Mouse (Mus musculus): ENCODE measurements around the gene Mdm2. TPM values are rescaled to one million over a fixed set of nuclear protein-coding genes. Genes with fewer than 3 reads are reported as not detected.

Gene Mdm2
- polyA plus RNA-seq, 2 experiments, result 32.9 to 59.9 TPM

DNA sequence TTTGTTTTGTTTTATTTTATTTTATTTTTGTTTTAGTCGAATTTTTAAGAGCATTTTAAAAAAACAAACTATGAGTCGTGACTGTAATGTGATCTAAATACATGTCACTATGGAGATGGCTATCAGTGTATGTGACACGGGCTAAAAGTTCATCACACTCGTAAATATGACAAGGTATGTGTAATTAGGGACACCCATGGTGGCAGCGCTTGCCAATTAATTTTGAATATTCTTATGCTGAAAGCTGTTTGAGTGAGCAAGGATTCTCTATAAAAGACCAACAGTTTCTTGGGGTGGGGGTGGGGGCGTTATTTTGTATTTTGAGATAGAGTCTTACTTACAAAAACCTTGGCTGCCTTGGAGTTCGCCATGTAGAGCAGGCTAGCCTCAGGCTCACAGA, 15.1 kb upstream of the Mdm2 start:
- H3K27ac ChIP-seq (replicated peaks; ENCODE audit: low read depth, low read length), result no peak overlapping the region; the same call in 1 of the 2 replicates
- DNase-seq (ENCODE audit: low spot score), result no peak
- WGBS, result 73% methylated on average over 7 of the region's 7 CpGs

DNA sequence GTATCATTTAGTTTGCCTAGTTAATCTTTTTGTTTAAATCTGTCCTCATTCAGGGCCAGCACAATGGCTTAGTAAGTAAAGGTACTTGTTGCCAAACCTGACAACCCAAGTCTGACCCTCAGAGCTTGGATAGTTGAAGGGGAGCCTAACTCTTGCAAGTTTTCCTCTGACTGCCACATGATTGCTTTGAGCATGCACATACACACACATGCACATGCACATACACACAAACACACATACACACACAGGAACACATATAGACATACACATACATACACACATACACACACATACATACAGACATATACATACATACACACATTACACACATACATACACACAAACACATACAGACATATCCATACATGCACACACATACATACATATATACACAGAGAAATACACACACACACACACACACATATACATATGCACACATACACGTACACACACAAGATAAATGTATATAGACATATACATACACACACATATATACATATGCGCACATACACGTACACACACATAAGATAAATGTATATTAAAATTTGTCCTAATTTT, 14.3 kb upstream of the Mdm2 start:
- Histone ChIP-seq H3K27ac (replicated peaks; ENCODE audit: low read depth, low read length) (no peak overlapping the region), H3K27me3 (ENCODE audit: control insufficient read depth, insufficient read depth, low read length) (no peaks in the 10 kb centered on the region), H3K4me3 (replicated peaks; ENCODE audit: low read length) (no peak overlapping the region), H3K9ac (ENCODE audit: low read depth, low read length, severe bottlenecking) (no peak overlapping the region), H3K4me1 (ENCODE audit: control insufficient read depth, insufficient read depth, low read length) (no peaks in the 10 kb centered on the region), H3K9me3 (ENCODE audit: control insufficient read depth, low read length) (no peaks in the 10 kb centered on the region), H3K4me2 (replicated peaks; ENCODE audit: low read depth, low read length, severe bottlenecking) (no peak overlapping the region), H3K36me3 (ENCODE audit: control insufficient read depth, insufficient read depth, low read length) (no peaks in the 10 kb centered on the region)
- no peak for DNase-seq (ENCODE audit: low spot score)
- no peak for ATAC-seq (ENCODE audit: low FRiP score, low read depth)
- 92% methylated on average over 3 of the region's 3 CpGs for WGBS
- no peak for TF ChIP-seq POLR2A (IDR thresholded peaks at IDR 0.05; ENCODE audit: borderline replicate concordance, extremely low read depth, insufficient read depth, insufficient read length)

More for the DNA sequence above, 15.1 kb upstream of the Mdm2 start:
- no peak overlapping the region for H3K4me3 ChIP-seq (replicated peaks; ENCODE audit: low read length)
- no peaks in the 10 kb centered on the region for H3K36me3 ChIP-seq (ENCODE audit: control insufficient read depth, insufficient read depth, low read length)
- H3K4me1 ChIP-seq (ENCODE audit: control insufficient read depth, insufficient read depth, low read length), result no peaks in the 10 kb centered on the region
- no peaks in the 10 kb centered on the region for H3K27me3 ChIP-seq (ENCODE audit: control insufficient read depth, insufficient read depth, low read length)
- no peak for ATAC-seq (ENCODE audit: low FRiP score, low read depth)
- H3K9me3 ChIP-seq (ENCODE audit: control insufficient read depth, low read length), result no peaks in the 10 kb centered on the region
- no peak overlapping the region for H3K4me2 ChIP-seq (replicated peaks; ENCODE audit: low read depth, low read length, severe bottlenecking)
- TF ChIP-seq POLR2A (IDR thresholded peaks at IDR 0.05; ENCODE audit: borderline replicate concordance, extremely low read depth, insufficient read depth, insufficient read length), result no peak
- H3K9ac ChIP-seq (ENCODE audit: low read depth, low read length, severe bottlenecking), result no peak overlapping the region

DNA sequence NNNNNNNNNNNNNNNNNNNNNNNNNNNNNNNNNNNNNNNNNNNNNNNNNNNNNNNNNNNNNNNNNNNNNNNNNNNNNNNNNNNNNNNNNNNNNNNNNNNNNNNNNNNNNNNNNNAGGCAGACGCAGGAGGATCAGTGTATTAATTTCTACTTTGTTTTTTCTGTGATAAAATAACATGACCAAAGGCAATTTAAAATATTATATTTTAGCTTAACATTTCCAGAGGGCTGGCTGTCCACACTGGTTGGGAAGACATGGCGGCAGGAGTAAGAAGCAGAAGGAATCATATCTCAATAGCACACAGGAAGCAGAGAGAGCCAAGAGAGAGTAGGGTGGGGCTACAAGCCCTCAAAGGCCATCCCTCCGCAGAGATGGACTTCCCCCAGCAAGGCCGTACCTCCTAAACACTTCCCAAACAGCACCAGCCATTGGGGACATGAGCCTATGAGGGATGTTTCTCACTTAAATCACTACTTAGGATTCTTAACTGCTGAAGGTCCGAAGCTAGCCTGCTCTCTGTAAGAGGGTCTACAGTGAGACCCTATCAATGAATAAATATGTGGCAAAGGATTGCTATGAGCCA, 13.7 kb upstream of the Mdm2 start:
- DNase-seq (ENCODE audit: low spot score) (no peak), ATAC-seq (ENCODE audit: low FRiP score, low read depth) (no peak)
- WGBS, result 75% methylated on average over 5 of the region's 5 CpGs
- TF ChIP-seq POLR2A (IDR thresholded peaks at IDR 0.05; ENCODE audit: borderline replicate concordance, extremely low read depth, insufficient read depth, insufficient read length), result no peak
- H3K4me3 ChIP-seq (replicated peaks; ENCODE audit: low read length), result no peak overlapping the region
- no peaks in the 10 kb centered on the region for H3K4me1 ChIP-seq (ENCODE audit: control insufficient read depth, insufficient read depth, low read length)
- H3K9ac ChIP-seq (ENCODE audit: low read depth, low read length, severe bottlenecking), result no peak overlapping the region
- no peaks in the 10 kb centered on the region for H3K9me3 ChIP-seq (ENCODE audit: control insufficient read depth, low read length)
- H3K36me3 ChIP-seq (ENCODE audit: control insufficient read depth, insufficient read depth, low read length), result no peaks in the 10 kb centered on the region
- H3K4me2 ChIP-seq (replicated peaks; ENCODE audit: low read depth, low read length, severe bottlenecking), result no peak overlapping the region
- H3K27ac ChIP-seq (replicated peaks; ENCODE audit: low read depth, low read length), result no peak overlapping the region
- H3K27me3 ChIP-seq (ENCODE audit: control insufficient read depth, insufficient read depth, low read length), result no peaks in the 10 kb centered on the region

DNA sequence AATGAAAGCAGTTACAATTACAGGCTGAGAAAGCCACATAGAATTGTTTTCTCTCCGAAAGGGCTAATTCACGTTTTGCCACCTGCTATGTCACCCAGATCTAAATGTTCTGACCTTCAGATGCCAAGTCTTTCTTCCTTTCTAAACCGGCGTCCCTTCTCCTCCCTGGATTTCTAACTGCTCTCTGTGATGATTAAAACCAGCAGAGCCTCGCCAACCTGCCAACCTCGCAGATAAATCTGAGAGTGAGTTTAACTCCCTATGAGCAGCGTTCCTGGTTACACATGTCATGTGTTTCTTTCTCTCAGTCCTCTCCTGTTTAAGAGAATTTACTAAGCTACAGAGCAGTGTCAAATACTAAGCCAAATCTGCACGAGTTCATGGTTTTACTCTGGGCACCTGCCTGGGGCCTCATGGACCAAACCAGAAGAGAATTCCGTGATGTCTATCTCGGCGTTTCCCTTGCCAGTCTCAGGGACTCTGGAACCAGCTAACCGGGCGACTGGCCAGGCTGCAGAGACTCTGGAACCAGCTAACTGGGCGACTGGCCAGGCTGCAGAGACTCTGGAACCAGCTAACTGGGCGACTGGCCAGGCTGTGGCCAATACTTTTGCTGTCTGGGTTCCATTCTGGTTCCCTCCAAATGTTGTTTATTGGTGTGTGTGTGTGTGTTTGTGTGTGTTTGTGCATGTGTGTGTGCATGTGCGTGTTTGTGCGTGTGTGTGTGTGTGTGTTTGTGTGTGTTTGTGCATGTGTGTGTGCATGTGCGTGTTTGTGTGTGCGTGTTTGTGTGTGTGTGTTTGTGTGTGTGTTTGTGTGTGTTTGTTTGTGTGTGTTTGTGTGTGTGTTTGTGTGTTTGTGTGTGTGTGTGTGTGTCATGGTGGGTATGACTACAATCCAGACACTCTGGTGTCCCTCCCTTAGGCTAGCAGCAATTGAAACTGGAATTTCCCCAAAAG, 7.9 kb upstream of the Mdm2 start:
- H3K9me3 ChIP-seq (ENCODE audit: control insufficient read depth, low read length), result no peaks in the 10 kb centered on the region
- H3K27ac ChIP-seq (replicated peaks; ENCODE audit: low read depth, low read length), result 0 out of 2 replicates have a peak overlapping the region, but pooled peaks have one; percentile 1
- peaks cover 13% of the 10 kb centered on the region for H3K4me1 ChIP-seq (ENCODE audit: control insufficient read depth, insufficient read depth, low read length)
- ATAC-seq (ENCODE audit: low FRiP score, low read depth) (no peak), DNase-seq (ENCODE audit: low spot score) (no peak)
- TF ChIP-seq POLR2A (IDR thresholded peaks at IDR 0.05; ENCODE audit: borderline replicate concordance, extremely low read depth, insufficient read depth, insufficient read length), result no peak
- H3K27me3 ChIP-seq (ENCODE audit: control insufficient read depth, insufficient read depth, low read length), result no peaks in the 10 kb centered on the region
- WGBS, result 50% methylated on average over 19 of the region's 19 CpGs
- no peaks in the 10 kb centered on the region for H3K36me3 ChIP-seq (ENCODE audit: control insufficient read depth, insufficient read depth, low read length)
- no peak overlapping the region for H3K4me3 ChIP-seq (replicated peaks; ENCODE audit: low read length)
- H3K4me2 ChIP-seq (replicated peaks; ENCODE audit: low read depth, low read length, severe bottlenecking), result no peak overlapping the region
- no peak overlapping the region for H3K9ac ChIP-seq (ENCODE audit: low read depth, low read length, severe bottlenecking)

DNA sequence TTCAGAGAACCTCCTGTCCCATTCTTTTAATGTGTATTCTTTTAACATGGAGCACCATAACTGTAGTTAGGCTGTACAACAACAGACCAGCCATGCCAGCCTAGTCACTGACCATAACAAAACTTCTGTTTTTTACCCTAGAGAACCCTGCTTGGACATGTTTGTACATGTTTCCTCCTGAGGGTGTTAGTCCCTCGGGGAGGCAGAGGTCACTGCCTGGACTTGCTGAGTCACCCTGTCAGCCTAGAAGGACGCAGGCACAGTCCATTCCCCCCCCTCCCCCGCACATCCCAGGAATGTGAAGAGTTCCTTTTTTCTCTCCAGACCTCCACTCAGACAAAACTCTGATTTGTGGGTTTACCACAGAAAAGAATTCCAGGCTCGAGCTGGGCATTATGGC, 7.0 kb upstream of the Mdm2 start:
- no peak for TF ChIP-seq POLR2A (IDR thresholded peaks at IDR 0.05; ENCODE audit: borderline replicate concordance, extremely low read depth, insufficient read depth, insufficient read length)
- Histone ChIP-seq H3K9ac (ENCODE audit: low read depth, low read length, severe bottlenecking) (no peak overlapping the region), H3K4me1 (ENCODE audit: control insufficient read depth, insufficient read depth, low read length) (peaks cover 13% of the 10 kb centered on the region), H3K27me3 (ENCODE audit: control insufficient read depth, insufficient read depth, low read length) (no peaks in the 10 kb centered on the region), H3K9me3 (ENCODE audit: control insufficient read depth, low read length) (no peaks in the 10 kb centered on the region), H3K4me2 (replicated peaks; ENCODE audit: low read depth, low read length, severe bottlenecking) (no peak overlapping the region), H3K27ac (replicated peaks; ENCODE audit: low read depth, low read length) (no peak overlapping the region), H3K4me3 (replicated peaks; ENCODE audit: low read length) (no peak overlapping the region), H3K36me3 (ENCODE audit: control insufficient read depth, insufficient read depth, low read length) (no peaks in the 10 kb centered on the region)
- ATAC-seq (ENCODE audit: low FRiP score, low read depth) (no peak), DNase-seq (ENCODE audit: low spot score) (no peak)
- WGBS, result 13% methylated on average over 4 of the region's 4 CpGs

Measured in limb, embryonic 14.5 days (tissue).